Mouse (Mus musculus): ENCODE data around the gene Nppc.

DNA sequence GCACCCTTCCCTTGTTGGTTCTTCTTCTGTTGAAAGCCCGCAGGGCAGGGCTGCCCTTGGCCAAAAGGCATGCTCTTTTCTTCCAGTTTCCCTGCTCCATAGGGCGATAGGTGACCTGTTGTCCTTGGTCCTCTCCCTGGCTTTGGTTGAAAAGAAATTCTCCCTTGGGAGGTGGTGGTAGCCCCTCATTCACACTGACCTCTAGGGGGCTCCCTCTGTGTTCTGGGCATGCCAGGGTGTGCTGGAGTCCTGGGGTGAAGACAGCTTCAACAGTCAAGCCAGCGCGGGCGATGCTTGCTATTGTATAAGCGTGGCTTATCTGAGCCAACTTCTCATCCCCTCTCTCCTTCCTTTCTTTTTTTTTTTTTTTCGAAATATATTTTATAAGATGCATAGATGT lies 26.6 kb upstream of the Nppc start:
- TF ChIP-seq CTCF (IDR thresholded peaks at IDR 0.05; ENCODE audit: low read depth) (no peak; the same call in 1 of the 2 replicates), EP300 (IDR thresholded peaks at IDR 0.05; ENCODE audit: low read depth) (no peak)
